Mouse (Mus musculus) layer of hippocampus, postnatal 10 days (tissue): Measurements from ENCODE around the gene Il1r2. TPM values are rescaled to one million over a fixed set of nuclear protein-coding genes. Genes with fewer than 3 reads are reported as not detected.

Source experiments
- DNase-seq, 2 experiments: peaks; one replicate each; pipeline ENCODE4 v3.0.0; 2021; ENCODE audit warnings: low spot score in 2 of 2
- total RNA-seq, 2 experiments: library from RNA; stranded (reverse); gene quantifications; 2 replicates each; pipeline ENCODE4 v1.2.3; 2021

Il1r2 gene
- total RNA-seq, 2 experiments from 2014 or later = 0.34 to 0.60 TPM

- DNase-seq = no peak
Observed at GRCm38 (mm10) chr1:40059122-40059774, 14.6 kb upstream of the Il1r2 start.

DNA sequence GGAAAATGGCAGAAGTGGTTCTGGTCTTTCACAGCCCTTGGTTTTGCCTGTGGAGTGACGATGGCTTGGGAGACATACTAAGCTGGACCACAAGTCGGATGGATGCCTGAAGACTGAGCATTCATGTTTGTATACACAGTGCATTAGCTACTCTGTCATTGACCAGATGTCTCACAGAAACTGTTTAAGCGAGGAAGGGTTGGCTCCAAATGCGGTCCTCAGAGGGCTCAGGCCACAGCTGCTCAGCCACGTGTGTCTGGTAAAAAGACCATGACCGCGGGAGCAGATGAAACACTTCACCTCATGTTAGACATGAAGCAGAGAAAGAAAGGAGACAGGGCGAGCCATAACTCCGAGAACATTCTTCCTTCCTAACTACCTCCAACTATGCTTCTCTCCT is 12.5 kb upstream of the Il1r2 start:
- DNase-seq = no peak

GRCm38 (mm10) chr1:40063409-40063808 is 10.5 kb upstream of the Il1r2 start:
- DNase-seq = no peak

- no peak for DNase-seq
Observed at GRCm38 (mm10) chr1:40064508-40064907, 9.4 kb upstream of the Il1r2 start.

GRCm38 (mm10) chr1:40072558-40072957 is 1.3 kb upstream of the Il1r2 start:
- DNase-seq = no peak

DNA sequence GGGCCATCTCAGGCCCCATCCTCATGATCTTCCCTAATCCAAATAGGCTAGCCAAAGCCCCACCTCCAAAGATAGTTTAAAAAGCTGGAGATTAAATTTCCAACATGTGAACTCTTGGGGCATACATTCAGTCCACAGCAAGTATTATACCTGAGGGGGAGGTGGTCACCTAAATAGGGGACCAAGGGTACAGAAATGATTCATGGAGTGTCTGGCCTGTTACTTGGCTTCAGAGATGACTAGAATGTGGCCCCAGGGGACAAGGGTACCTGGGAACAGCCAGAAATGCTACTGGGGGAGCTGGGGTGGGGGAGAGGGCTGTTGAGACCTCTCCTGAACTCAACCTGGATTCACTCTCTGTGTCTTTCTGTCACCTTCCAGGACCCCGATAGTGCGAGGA is 3.4 kb downstream of the Il1r2 start:
- DNase-seq = no peak

- DNase-seq = no peak
Observed at GRCm38 (mm10) chr1:40081041-40081440, 7.2 kb downstream of the Il1r2 start.

- no peak for DNase-seq
Observed at GRCm38 (mm10) chr1:40084386-40084785, 10.5 kb downstream of the Il1r2 start.

GRCm38 (mm10) chr1:40085403-40086182 is 11.7 kb downstream of the Il1r2 start:
- DNase-seq = peak; percentile 61 to 76

GRCm38 (mm10) chr1:40091160-40091559 is 17.3 kb downstream of the Il1r2 start:
- DNase-seq = no peak

GRCm38 (mm10) chr1:40092541-40092940 is 18.7 kb downstream of the Il1r2 start:
- no peak for DNase-seq

GRCm38 (mm10) chr1:40094601-40095304 is 20.9 kb downstream of the Il1r2 start:
- DNase-seq = no peak

DNA sequence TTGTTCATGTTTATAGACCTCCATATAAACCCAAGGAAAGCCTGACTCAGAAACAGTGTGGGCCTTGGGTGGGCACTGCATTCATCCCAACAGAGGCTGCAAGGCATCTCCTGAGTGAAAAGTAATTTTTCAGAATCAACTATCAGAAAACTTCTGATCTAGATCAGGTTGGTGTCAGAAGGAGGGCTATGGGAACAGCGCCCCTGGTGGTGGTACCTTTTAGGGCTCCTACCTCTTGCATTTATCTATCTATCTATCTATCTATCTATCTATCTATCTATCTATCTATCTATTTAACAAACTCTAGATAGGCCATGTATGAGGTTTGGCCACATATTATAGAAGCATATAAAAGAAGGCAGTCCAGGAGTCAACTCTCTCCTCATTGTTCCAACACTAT is 21.7 kb downstream of the Il1r2 start:
- no peak for DNase-seq

- no peak for DNase-seq
Observed at GRCm38 (mm10) chr1:40106306-40106705, 32.4 kb downstream of the Il1r2 start.

- DNase-seq = no peak
Observed at GRCm38 (mm10) chr1:40106719-40107118, 32.8 kb downstream of the Il1r2 start.

DNA sequence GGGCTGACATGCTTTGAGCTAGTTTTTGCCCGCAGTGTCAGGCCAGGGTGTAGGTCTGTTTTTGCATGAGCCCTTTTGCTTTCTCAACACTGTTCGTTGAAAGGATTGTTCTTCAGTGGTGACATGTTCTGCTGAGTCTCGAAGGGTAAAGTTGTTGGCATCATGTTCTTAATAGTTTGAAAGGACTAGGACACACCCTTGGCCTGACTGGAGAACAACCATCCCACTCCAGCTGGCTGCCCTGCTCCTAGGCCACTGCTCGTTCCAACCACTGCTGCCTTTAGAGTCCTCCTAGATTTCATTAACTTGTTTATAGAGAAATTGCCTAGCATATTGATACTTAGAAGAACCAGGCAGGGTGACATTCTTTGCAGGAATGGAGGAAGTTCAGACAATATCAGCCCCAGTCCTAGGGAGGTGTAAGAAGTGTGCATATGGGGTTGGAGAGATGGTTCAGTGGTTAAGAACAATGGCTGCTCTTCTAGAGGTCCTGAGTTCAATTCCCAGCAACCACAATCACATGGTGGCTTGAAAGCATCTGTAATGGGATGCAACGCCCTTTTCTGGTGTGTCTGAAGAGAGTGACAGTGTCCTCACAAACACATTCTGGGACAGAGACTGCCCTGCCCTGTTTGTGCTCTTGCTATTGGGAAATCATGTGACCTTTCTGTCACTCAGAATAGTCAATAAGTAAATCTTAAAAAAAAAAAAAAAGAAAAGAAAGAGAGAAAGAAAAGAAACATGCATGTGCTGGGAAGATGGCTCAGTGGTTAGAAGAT is 34.3 kb downstream of the Il1r2 start:
- no peak for DNase-seq

- DNase-seq = no peak
Observed at GRCm38 (mm10) chr1:40109736-40110135, 35.9 kb downstream of the Il1r2 start.

GRCm38 (mm10) chr1:40115271-40115670 is 41.4 kb downstream of the Il1r2 start:
- DNase-seq = peak in 1 of 2 experiments; percentile 43

DNA sequence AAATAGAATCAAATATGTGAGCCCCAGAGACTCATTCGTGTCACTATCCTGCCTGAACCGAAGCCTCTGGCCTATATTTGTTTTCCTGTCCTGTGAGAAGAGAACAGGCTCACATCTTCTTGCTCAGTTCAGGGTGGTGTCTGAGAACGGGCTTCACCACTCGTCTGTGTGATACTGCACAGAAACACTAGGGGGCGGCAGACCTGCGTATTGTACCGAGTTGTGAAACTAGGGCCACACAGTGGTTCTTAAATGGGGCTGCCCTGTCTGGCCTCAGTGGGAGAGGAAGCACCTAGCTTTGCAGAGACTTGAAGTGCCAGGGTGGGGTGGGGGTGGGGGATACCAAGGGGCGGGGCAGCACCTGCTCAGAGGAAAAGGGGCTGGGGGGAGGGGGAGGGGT is 42.5 kb downstream of the Il1r2 start:
- peak; percentile 88 to 89 for DNase-seq

- DNase-seq = peak in 1 of 2 experiments; percentile 18
Observed at GRCm38 (mm10) chr1:40117565-40117964, 43.7 kb downstream of the Il1r2 start.

- no peak for DNase-seq
Observed at GRCm38 (mm10) chr1:40124237-40124636, 50.4 kb downstream of the Il1r2 start.
